Mouse (Mus musculus): ENCODE measurements around the gene Gm9195.

The Gm9195 gene

DNA sequence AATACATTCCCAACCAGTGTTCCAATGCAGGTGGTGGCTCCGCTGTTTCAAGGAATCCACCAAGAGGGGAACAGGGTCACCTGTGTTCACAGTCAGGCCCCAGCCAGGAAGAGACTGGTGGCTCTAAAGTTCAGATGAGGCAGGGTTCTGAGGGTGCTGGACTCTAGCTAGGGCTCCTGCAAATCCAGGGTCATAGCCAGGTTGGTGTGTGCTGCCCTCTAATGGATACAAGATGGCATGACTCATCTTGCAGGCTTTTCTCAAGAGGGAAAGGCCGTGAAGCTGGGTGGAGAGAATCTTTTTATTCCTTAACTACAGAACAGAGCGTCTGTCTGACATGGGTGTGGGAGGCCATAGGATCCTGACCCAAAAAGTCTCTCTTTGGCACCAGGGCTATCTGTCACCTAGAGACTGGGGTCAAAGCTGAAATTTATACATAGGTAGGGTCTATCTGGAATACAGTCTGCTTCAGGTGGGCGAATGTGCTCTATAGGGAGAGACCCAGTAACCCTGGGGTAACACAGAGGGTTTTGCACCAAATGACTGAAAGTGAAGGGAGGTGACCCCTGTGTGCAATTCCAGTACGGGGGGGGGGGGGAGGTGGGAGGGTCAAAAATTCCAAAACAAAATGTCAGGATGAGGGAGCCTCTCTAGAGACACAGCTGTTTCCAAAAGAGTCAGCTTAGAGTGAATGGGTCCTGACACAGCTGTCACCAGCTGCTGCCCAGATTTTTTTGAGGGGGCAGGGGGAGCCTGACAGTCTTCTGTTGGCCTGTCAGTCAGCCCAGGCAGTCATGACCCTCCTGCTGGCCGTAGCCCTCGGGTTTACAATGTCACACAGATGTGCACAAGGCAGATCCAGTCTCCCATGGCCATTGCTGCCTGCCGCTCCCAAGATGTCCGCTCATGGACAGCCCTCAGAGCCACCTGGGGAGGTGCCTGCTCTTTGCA, 44.2 kb downstream of the Gm9195 start:
- no peak for DNase-seq (ENCODE audit: low read depth, low spot score)

DNA sequence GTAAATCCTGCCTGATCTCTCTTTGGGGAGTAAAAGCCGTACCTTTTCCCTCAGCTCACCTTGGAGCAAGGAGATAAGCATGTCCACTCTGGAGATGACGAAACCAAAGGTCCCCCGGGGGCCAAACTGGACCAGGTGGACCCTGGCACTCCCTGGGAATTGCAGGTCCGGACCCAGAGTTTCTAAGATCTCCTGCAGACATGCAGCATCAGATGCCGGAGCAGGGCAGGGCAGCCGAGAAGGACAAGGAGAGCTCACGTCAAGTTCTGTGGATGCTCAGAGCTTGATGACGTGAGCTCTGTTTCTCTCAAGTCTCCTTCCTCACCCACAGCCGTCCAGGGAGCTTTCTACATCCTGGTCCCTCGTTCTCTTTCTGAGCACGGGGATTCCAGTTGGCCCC, 48.7 kb downstream of the Gm9195 start:
- no peak for DNase-seq (ENCODE audit: low read depth, low spot score)

DNA sequence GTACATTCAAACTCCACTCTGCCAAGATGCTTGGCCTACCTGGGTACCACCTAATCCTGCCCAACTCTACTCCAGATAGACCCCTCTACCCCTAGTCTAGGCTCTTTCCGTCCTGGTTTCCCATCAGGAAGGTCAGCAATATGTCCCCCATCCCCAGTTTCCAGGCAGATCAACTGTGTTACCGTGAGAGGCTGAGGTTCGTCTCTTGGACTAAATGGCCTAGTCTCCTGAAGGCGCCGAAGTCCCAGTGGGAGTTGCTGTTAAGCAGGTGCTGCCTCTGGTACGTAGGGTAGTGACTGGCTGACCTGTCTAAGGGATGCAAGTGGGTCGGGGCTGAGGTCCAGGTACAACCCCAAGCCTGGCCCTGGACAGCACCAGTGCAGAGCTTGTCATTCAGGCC, 50.7 kb downstream of the Gm9195 start:
- DNase-seq (ENCODE audit: low read depth, low spot score), result no peak

DNA sequence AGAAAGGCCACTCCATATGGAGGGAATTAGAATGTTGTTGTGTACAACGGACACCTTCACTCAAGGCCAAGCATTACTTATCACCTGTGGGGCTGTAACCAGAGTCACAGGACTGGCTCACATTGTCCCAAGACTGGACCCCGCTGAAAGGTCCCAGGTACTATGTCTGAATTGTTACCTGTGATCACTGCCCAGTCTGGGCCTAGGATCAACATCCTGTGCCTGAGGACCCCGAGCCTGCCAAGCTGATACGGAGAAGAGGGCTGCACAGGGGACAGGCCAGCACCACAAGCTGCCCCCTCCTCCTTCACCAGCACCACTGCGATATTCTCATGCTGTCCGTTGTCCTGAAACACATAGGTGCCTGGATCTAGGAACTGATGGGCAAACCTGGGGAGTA, 51.2 kb downstream of the Gm9195 start:
- DNase-seq (ENCODE audit: low read depth, low spot score), result no peak

DNA sequence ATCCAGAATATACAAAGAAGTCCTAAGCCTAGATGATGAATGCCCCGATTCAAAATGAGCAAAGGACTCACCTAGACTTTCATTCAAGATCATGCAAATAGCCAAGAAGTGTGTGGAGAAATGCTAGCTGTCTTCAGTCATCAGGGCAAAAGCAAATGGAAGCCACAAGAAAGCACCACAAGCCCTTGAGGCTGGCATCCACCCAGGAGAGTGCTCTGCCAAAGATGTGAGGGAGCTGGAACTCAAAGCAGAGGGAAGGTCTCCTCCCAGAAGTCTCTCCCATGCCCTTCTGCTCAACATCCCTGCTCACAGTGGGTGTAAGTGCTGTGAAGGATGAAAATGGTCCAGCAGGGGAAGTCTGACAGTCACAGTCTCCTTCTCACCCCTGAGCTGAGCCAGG, 52.7 kb downstream of the Gm9195 start:
- DNase-seq (ENCODE audit: low read depth, low spot score), result no peak

DNA sequence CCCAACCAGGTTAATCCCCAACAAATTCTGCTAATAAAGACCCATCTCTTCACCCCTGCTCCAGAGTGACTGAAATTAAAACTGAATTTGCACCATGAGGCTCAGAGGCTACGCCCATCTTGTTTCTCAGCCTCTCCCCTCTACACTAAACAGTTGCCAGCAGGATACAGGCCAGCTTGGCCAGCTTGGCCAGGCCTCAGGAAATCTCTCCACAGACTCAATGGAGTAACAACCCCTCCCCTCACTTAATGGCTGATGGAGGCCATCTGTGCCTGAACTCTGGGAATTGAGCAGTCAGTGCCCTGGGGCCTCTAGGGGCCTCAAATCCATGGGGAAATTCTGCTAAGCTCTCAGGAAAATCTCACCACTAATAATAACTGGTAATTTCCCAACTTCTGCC, 101.9 kb downstream of the Gm9195 start:
- peak; percentile 22 for DNase-seq (ENCODE audit: low read depth, low spot score)

DNA sequence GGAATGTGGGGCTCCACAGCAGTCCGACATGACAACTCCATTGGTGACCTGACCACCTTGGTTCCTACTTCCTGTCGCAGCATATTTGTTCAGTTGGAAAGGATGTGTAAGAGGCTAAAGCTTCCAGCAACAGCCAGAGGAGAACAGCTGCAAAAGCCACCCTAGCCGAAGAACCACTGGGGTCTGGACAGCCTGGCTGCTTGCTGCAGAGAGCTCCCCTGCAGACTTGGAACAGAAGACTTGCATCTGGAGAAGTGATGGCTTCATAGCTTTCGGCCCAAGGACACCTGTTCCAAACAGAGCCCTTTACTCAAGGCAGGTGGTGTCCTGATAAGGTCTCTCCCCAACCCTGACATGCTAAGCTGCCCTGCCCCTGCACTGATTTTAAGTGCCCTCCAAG, 102.3 kb downstream of the Gm9195 start:
- DNase-seq (ENCODE audit: low read depth, low spot score), result no peak

DNA sequence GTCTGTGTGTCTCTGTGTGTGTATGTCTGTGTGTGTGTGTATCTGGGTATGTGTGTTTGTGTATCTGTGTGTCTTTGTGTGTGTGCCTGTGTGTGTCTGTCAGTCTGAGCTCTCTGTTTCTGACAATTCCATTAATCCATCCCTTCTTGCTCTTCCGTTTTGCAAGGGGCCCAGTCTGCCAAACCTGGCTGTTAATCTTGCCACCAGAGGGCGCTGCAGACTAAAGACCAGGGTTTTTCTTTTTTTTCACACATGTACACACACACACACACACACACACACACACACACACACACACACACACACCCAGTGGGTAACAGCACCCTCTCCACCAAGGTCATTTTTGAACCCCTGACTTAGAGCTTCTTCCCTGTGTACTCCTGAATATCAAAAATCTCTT, 114.4 kb downstream of the Gm9195 start:
- no peak for DNase-seq (ENCODE audit: low read depth, low spot score)
